Mouse (Mus musculus) brown adipose tissue, adult 24 weeks (tissue): ENCODE data around the gene Bcat1. TPM values are rescaled to one million over a fixed set of nuclear protein-coding genes. Genes with fewer than 3 reads are reported as not detected.
"Not testable (repeated sequence)": the region's sequence is repeated elsewhere in the genome, so short reads cannot be mapped to it uniquely, and the experiment has no call there.

Source experiments
- H3K27ac ChIP-seq: fragments of 200-500 bp; replicated peaks from 2 replicates; pipeline ENCODE4 v1.5.1; 2012; ENCODE audit warnings: low read depth, mild to moderate bottlenecking, low read length
- H3K4me1 ChIP-seq: fragments of 200-500 bp; 2 replicates; pipeline ENCODE4 v1.6.1; 2012; ENCODE audit warnings: low read length, mixed read lengths; ENCODE audit not compliant: control insufficient read depth, insufficient read depth, insufficient read length
- H3K4me3 ChIP-seq: fragments of 200-500 bp; 2 replicates; pipeline ENCODE4 v1.5.1; 2012; ENCODE audit warnings: low read depth, mild to moderate bottlenecking, low read length, moderate library complexity; ENCODE audit not compliant: insufficient read depth
- polyA plus RNA-seq: library from polyadenylated mRNA; stranded (reverse); fragments of >200 nt; gene quantifications from 2 replicates; pipeline ENCODE4 v1.2.4, GENCODE M21; 2012; ENCODE audit not compliant: missing spikeins, insufficient read depth, insufficient read length

Bcat1 gene
- polyA plus RNA-seq, 1 experiment: 0.48 TPM

GRCm38 (mm10) chr6:145110786-145111185, 34.8 kb upstream of the Bcat1 start:
- Histone ChIP-seq H3K4me3 (no peak overlapping the region), H3K27ac (no peak overlapping the region)

GRCm38 (mm10) chr6:145106163-145106842, 30.3 kb upstream of the Bcat1 start:
- Histone ChIP-seq H3K4me3 (no peak overlapping the region), H3K4me1 (no peaks in the 10 kb centered on the region), H3K27ac (no peak overlapping the region)

More at GRCm38 (mm10) chr6:145110786-145111185, 34.8 kb upstream of the Bcat1 start:
- H3K4me1 ChIP-seq: no peaks in the 10 kb centered on the region

GRCm38 (mm10) chr6:145105439-145105838, 29.5 kb upstream of the Bcat1 start:
- no peak overlapping the region for H3K27ac ChIP-seq
- peaks cover 3% of the 10 kb centered on the region; the same call in 1 of the 2 replicates for H3K4me1 ChIP-seq
- H3K4me3 ChIP-seq: no peak overlapping the region

- no peak overlapping the region for H3K27ac ChIP-seq
- H3K4me3 ChIP-seq: no peak overlapping the region
- H3K4me1 ChIP-seq: peaks cover 3% of the 10 kb centered on the region; the same call in 1 of the 2 replicates
These were observed 28.4 kb upstream of the Bcat1 start for GRCm38 (mm10) chr6:145104241-145104939.

- peaks cover 3% of the 10 kb centered on the region; the same call in 1 of the 2 replicates for H3K4me1 ChIP-seq
- no peak overlapping the region for H3K4me3 ChIP-seq
- H3K27ac ChIP-seq: no peak overlapping the region
These were observed 24.9 kb upstream of the Bcat1 start for GRCm38 (mm10) chr6:145100923-145101322.

GRCm38 (mm10) chr6:145094431-145094830, 18.4 kb upstream of the Bcat1 start:
- Histone ChIP-seq H3K4me1 (no peaks in the 10 kb centered on the region), H3K27ac (no peak overlapping the region), H3K4me3 (no peak overlapping the region)

GRCm38 (mm10) chr6:145093038-145093622, 17.1 kb upstream of the Bcat1 start:
- H3K4me3 ChIP-seq, H3K4me1 ChIP-seq, H3K27ac ChIP-seq: not testable (repeated sequence)

- Histone ChIP-seq H3K27ac (no peak overlapping the region), H3K4me3 (no peak overlapping the region), H3K4me1 (no peaks in the 10 kb centered on the region)
These were observed 16.0 kb upstream of the Bcat1 start for GRCm38 (mm10) chr6:145091998-145092397.

- Histone ChIP-seq H3K27ac (no peak overlapping the region), H3K4me1 (no peaks in the 10 kb centered on the region), H3K4me3 (no peak overlapping the region)
These were observed 14.9 kb upstream of the Bcat1 start for GRCm38 (mm10) chr6:145090928-145091327.

GRCm38 (mm10) chr6:145090201-145090863, 14.3 kb upstream of the Bcat1 start:
- no peak overlapping the region for H3K27ac ChIP-seq
- no peak overlapping the region for H3K4me3 ChIP-seq
- no peaks in the 10 kb centered on the region for H3K4me1 ChIP-seq

- Histone ChIP-seq H3K4me1 (no peaks in the 10 kb centered on the region), H3K27ac (no peak overlapping the region), H3K4me3 (no peak overlapping the region)
These were observed 13.4 kb upstream of the Bcat1 start for GRCm38 (mm10) chr6:145089373-145089772.

GRCm38 (mm10) chr6:145088451-145089113, 12.6 kb upstream of the Bcat1 start:
- H3K4me3 ChIP-seq: no peak overlapping the region
- H3K4me1 ChIP-seq: no peaks in the 10 kb centered on the region
- no peak overlapping the region for H3K27ac ChIP-seq

- Histone ChIP-seq H3K4me1 (no peaks in the 10 kb centered on the region), H3K4me3 (no peak overlapping the region), H3K27ac (no peak overlapping the region)
These were observed 8.5 kb upstream of the Bcat1 start for GRCm38 (mm10) chr6:145084343-145085117.

GRCm38 (mm10) chr6:145081721-145082120, 5.7 kb upstream of the Bcat1 start:
- Histone ChIP-seq H3K4me1 (no peaks in the 10 kb centered on the region), H3K27ac (no peak overlapping the region), H3K4me3 (no peak overlapping the region)
